Mouse (Mus musculus) lung, postnatal 0 days (tissue): ENCODE data around the gene Nup188.

Source experiments
- CTCF ChIP-seq: IDR thresholded peaks from 2 replicates; pipeline ENCODE4 v1.5.1; 2016; ENCODE audit warnings: antibody characterized with exemption, mild to moderate bottlenecking
- EP300 ChIP-seq: IDR thresholded peaks from 2 replicates; pipeline ENCODE4 v1.6.1; 2016; ENCODE audit warnings: antibody characterized with exemption, mild to moderate bottlenecking, control low read depth

DNA sequence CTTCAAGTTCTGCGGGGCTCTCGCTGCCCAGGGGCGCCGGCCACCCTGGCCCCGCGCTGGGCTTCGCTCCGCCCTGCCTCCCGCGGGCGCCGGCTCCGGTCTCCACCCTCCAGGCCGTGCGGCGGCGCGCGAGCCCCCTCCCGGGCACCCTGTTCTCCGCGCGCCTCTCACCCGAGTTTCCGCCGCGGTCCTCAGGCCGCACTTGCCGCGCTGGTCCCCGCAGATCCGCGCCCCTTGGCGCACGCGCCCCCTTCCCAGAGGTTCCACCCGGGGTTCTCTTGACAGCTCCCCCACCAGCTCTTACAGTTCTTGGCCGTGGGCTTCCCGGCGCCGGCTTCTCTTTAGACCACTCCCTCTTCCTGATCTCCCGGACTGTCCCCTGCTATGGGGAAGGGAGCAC is 48.3 kb upstream of the Nup188 start:
- no peak for TF ChIP-seq CTCF
- TF ChIP-seq EP300, result no peak
